Mouse (Mus musculus) intestine, embryonic 14.5 days (tissue): ENCODE results near the gene Thnsl1. TPM values are rescaled to one million over a fixed set of nuclear protein-coding genes. Genes with fewer than 3 reads are reported as not detected.

ENCODE experiments used
- ATAC-seq: fragments of 200-750 bp; cut with Nextera tagmentation; replicated peaks from 2 replicates; pipeline ENCODE4 v1.8.0; 2017; ENCODE audit warnings: low read depth, moderate number of reproducible peaks, moderate TSS enrichment, moderate library complexity; ENCODE audit not compliant: low FRiP score, low TSS enrichment
- DNase-seq: peaks from one replicate; pipeline ENCODE4 v3.0.0-alpha.2; 2018; ENCODE audit warnings: low spot score
- H3K27ac ChIP-seq: fragments of 300-500 bp; sonication (generic); 2 replicates; pipeline ENCODE4 v1.5.1; 2014; ENCODE audit warnings: low read depth, mild to moderate bottlenecking, control low read depth
- H3K27me3 ChIP-seq: fragments of 300-500 bp; sonication (generic); replicated peaks from 2 replicates; pipeline ENCODE4 v1.6.1; 2014; ENCODE audit warnings: low read length, control low read depth; ENCODE audit not compliant: control insufficient read depth, insufficient read depth
- H3K36me3 ChIP-seq: fragments of 300-500 bp; sonication (generic); 2 replicates; pipeline ENCODE4 v1.6.1; 2014; ENCODE audit warnings: low read length, control low read depth; ENCODE audit not compliant: control insufficient read depth, insufficient read depth
- H3K4me1 ChIP-seq: fragments of 300-500 bp; sonication (generic); replicated peaks from 2 replicates; pipeline ENCODE4 v1.6.1; 2014; ENCODE audit warnings: low read length, control low read depth, mixed read lengths; ENCODE audit not compliant: control insufficient read depth, insufficient read depth
- H3K4me2 ChIP-seq: fragments of 300-500 bp; sonication (generic); 2 replicates; pipeline ENCODE4 v1.6.1; 2014; ENCODE audit warnings: low read length
- H3K4me3 ChIP-seq: fragments of 300-500 bp; sonication (generic); 2 replicates; pipeline ENCODE4 v1.5.1; 2014; ENCODE audit warnings: low read depth, low read length, control low read depth, mixed read lengths
- H3K9ac ChIP-seq: fragments of 300-500 bp; sonication (generic); 2 replicates; pipeline ENCODE4 v1.6.1; 2014; ENCODE audit warnings: mild to moderate bottlenecking, low read length
- H3K9me3 ChIP-seq: fragments of 300-500 bp; sonication (generic); 2 replicates; pipeline ENCODE4 v1.6.1; 2016; ENCODE audit warnings: low read length, control low read depth; ENCODE audit not compliant: control insufficient read depth
- WGBS: fragments of 180-500 bp; shearing (Covaris S2); extraction: QIAGEN DNeasy Blood & Tissue Kit; methylation state at CpG from one replicate; pipeline ENCODE4 v1.1.7; 2014; 5-methylcytosine and 5-hydroxymethylcytosine counted together
- polyA plus RNA-seq: library from polyadenylated mRNA; unstranded; fragments of >200 nt; fragmentation: Nextera tagmentation; extraction: Ambion mirVana; gene quantifications from 2 replicates; pipeline ENCODE4 v1.2.1, GENCODE M21; 2014

Gene Thnsl1
- polyA plus RNA-seq, 1 experiment from 2014 or later, result 7.5 TPM

- no peaks in the 10 kb centered on the region for H3K4me1 ChIP-seq
- no peak for DNase-seq
- WGBS, result 91% methylated on average over 5 of the region's 5 CpGs
- no peak overlapping the region for H3K27ac ChIP-seq
- H3K4me3 ChIP-seq, result no peak overlapping the region
- no peak overlapping the region for H3K9ac ChIP-seq
- no peak for ATAC-seq
- no peaks in the 10 kb centered on the region for H3K36me3 ChIP-seq
- H3K9me3 ChIP-seq, result no peaks in the 10 kb centered on the region
- H3K4me2 ChIP-seq, result no peak overlapping the region
- no peaks in the 10 kb centered on the region for H3K27me3 ChIP-seq
Measured at GRCm38 (mm10) chr2:21195233-21195632, 10.3 kb upstream of the Thnsl1 start.

GRCm38 (mm10) chr2:21199051-21199450 is 6.5 kb upstream of the Thnsl1 start:
- DNase-seq (no peak), ATAC-seq (no peak)
- no peaks in the 10 kb centered on the region for H3K36me3 ChIP-seq
- no peaks in the 10 kb centered on the region for H3K4me1 ChIP-seq
- no peaks in the 10 kb centered on the region for H3K9me3 ChIP-seq
- H3K4me3 ChIP-seq, result no peak overlapping the region
- H3K27me3 ChIP-seq, result no peaks in the 10 kb centered on the region
- H3K27ac ChIP-seq, result no peak overlapping the region
- 46% methylated on average over 3 of the region's 3 CpGs for WGBS
- H3K9ac ChIP-seq, result no peak overlapping the region
- H3K4me2 ChIP-seq, result no peak overlapping the region

- Histone ChIP-seq H3K4me3 (no peak overlapping the region), H3K9me3 (no peaks in the 10 kb centered on the region), H3K36me3 (no peaks in the 10 kb centered on the region), H3K27me3 (no peaks in the 10 kb centered on the region), H3K4me2 (no peak overlapping the region), H3K9ac (no peak overlapping the region), H3K4me1 (no peaks in the 10 kb centered on the region), H3K27ac (no peak overlapping the region)
- no peak for DNase-seq
- 85% methylated on average over 2 of the region's 2 CpGs for WGBS
- no peak for ATAC-seq
Measured at GRCm38 (mm10) chr2:21202754-21203153, 2.8 kb upstream of the Thnsl1 start.

GRCm38 (mm10) chr2:21205831-21206159 is 271 bp downstream of the Thnsl1 start:
- Histone ChIP-seq H3K36me3 (no peaks in the 10 kb centered on the region), H3K4me2 (peak overlapping the region; percentile 61), H3K9ac (peak overlapping the region; percentile 58), H3K9me3 (no peaks in the 10 kb centered on the region), H3K27me3 (no peaks in the 10 kb centered on the region), H3K4me3 (peak overlapping the region; percentile 62), H3K4me1 (no peaks in the 10 kb centered on the region), H3K27ac (peak overlapping the region; percentile 47; the same call in 1 of the 2 replicates)
- ATAC-seq, result peak; percentile 88
- no peak for DNase-seq
- WGBS, result under 1% methylated on average over 19 of the region's 19 CpGs

GRCm38 (mm10) chr2:21206278-21206677 is 754 bp downstream of the Thnsl1 start:
- H3K9ac ChIP-seq, result peak overlapping the region; percentile 58
- H3K4me2 ChIP-seq, result peak overlapping the region; percentile 61
- no peaks in the 10 kb centered on the region for H3K4me1 ChIP-seq
- peak overlapping the region; percentile 47; the same call in 1 of the 2 replicates for H3K27ac ChIP-seq
- no peaks in the 10 kb centered on the region for H3K9me3 ChIP-seq
- H3K36me3 ChIP-seq, result no peaks in the 10 kb centered on the region
- ATAC-seq (no peak), DNase-seq (no peak)
- H3K4me3 ChIP-seq, result peak overlapping the region; percentile 62
- H3K27me3 ChIP-seq, result no peaks in the 10 kb centered on the region
- WGBS, result 42% methylated on average over 6 of the region's 6 CpGs

GRCm38 (mm10) chr2:21211361-21211760 is 5.8 kb downstream of the Thnsl1 start:
- H3K27ac ChIP-seq, result no peak overlapping the region
- no peaks in the 10 kb centered on the region for H3K9me3 ChIP-seq
- ATAC-seq, result no peak
- H3K27me3 ChIP-seq, result no peaks in the 10 kb centered on the region
- no peaks in the 10 kb centered on the region for H3K4me1 ChIP-seq
- H3K9ac ChIP-seq, result no peak overlapping the region
- DNase-seq, result no peak
- no peak overlapping the region for H3K4me2 ChIP-seq
- WGBS, result 85% methylated on average over 6 of the region's 6 CpGs
- no peak overlapping the region for H3K4me3 ChIP-seq
- H3K36me3 ChIP-seq, result 0 out of 2 replicates have a peak, but pooled peaks cover 7% of the 10 kb centered on the region

GRCm38 (mm10) chr2:21214322-21214721 is 8.8 kb downstream of the Thnsl1 start:
- Histone ChIP-seq H3K4me2 (no peak overlapping the region), H3K9ac (no peak overlapping the region), H3K27me3 (no peaks in the 10 kb centered on the region), H3K4me3 (no peak overlapping the region), H3K9me3 (no peaks in the 10 kb centered on the region), H3K27ac (no peak overlapping the region), H3K36me3 (0 out of 2 replicates have a peak, but pooled peaks cover 7% of the 10 kb centered on the region), H3K4me1 (no peaks in the 10 kb centered on the region)
- DNase-seq (no peak), ATAC-seq (no peak)

- 83% methylated on average over 2 of the region's 2 CpGs for WGBS
- H3K9ac ChIP-seq, result no peak overlapping the region
- no peak for ATAC-seq
- no peak for DNase-seq
- no peaks in the 10 kb centered on the region for H3K9me3 ChIP-seq
- H3K4me2 ChIP-seq, result no peak overlapping the region
- H3K27ac ChIP-seq, result no peak overlapping the region
- 0 out of 2 replicates have a peak, but pooled peaks cover 7% of the 10 kb centered on the region for H3K36me3 ChIP-seq
- no peaks in the 10 kb centered on the region for H3K27me3 ChIP-seq
- no peak overlapping the region for H3K4me3 ChIP-seq
- H3K4me1 ChIP-seq, result no peaks in the 10 kb centered on the region
Measured at GRCm38 (mm10) chr2:21215284-21215683, 9.8 kb downstream of the Thnsl1 start.

- H3K4me1 ChIP-seq, result no peaks in the 10 kb centered on the region
- no peak overlapping the region for H3K9ac ChIP-seq
- no peak overlapping the region for H3K27ac ChIP-seq
- H3K4me3 ChIP-seq, result no peak overlapping the region
- H3K27me3 ChIP-seq, result no peaks in the 10 kb centered on the region
- no peaks in the 10 kb centered on the region for H3K36me3 ChIP-seq
- no peaks in the 10 kb centered on the region for H3K9me3 ChIP-seq
- no peak for DNase-seq
- WGBS, result 83% methylated on average over 9 of the region's 9 CpGs
- no peak; the same call in 1 of the 2 replicates for ATAC-seq
- no peak overlapping the region for H3K4me2 ChIP-seq
Measured at GRCm38 (mm10) chr2:21222453-21223384, 17.2 kb downstream of the Thnsl1 start.
